Mouse (Mus musculus) adrenal gland, postnatal 25 days (tissue): ENCODE measurements around the gene Hmgb1. TPM values are rescaled to one million over a fixed set of nuclear protein-coding genes. Genes with fewer than 3 reads are reported as not detected.

Experiments used
- DNase-seq: peaks from one replicate; pipeline ENCODE4 v3.0.0; 2021; ENCODE audit warnings: mixed read lengths
- total RNA-seq: library from RNA; stranded (reverse); gene quantifications from 2 replicates; pipeline ENCODE4 v1.2.3, GENCODE M21; 2021

Gene Hmgb1
- total RNA-seq, 1 experiment from 2014 or later, result 186 TPM

DNA sequence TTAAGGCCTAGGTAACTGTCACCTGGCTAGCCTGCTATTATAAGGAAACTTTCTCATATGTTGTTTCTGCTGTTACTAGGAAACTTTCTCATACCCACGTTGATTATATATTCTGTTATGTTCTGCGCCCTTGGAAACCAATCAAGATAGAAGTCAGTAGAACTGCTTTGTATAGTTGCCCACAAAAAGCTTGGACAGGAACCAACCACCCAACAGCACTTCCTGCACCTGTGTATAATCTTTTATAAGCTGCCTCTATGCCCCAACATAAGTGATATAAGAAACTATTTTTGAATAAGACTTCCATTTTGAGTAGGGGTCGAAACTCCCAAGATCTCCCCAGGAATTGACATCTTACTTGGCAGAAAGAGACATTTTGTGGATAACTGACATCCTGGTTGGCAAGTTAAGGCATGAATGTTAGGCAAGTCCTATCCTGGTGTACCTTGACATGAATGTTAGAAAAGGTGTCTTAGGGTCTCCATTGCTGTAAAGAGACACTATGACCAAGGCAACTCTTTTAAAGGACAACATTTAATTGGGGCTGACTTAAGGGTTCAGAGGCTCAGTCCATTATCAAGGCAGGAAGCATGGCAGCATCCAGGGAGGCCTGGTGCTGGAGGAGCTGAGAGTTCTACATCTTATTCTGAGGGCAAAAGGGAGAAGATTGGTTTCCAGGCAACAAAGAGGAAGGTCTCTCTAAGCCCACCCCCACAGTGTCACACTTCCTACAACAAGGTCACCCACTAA, 166.4 kb downstream of the Hmgb1 start:
- DNase-seq, result no peak

DNA sequence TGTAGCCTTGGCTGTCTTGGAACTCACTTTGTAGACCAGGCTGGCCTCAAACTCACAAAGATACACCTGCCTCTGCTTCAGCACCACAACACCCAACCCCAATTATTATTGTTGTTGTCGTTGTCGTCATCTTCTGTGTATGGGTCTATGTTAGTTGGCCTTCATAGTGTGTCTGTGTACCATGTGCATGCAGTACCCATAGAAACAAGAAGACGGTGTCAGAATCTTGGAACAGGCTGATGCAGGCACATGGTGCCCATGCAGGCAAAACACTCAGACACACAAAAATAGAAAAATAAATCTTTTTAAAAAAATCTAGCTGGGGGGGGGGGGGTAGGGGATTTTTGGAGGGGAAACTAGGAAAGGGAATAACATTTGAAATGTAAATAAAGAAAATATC, 167.1 kb downstream of the Hmgb1 start:
- DNase-seq, result no peak

DNA sequence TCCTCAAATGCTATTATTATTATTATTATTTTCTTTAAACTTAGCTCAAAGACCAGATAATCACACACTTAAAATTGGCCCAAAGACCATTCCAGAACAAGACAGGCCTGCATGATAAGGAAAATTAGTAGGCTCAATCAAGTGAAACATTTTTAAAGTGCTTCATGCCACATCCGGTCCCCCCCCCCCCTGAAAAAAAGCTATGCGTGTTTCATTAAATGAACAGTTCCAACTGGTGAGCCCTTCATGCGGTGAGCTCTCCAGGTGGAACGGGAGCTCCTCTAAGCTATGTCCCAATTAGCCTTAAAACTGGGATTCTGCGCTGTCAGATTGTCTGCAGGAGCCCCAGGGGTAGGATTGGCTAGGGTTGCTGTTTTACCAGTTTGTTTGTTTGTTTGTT, 168.0 kb downstream of the Hmgb1 start:
- DNase-seq, result no peak

DNA sequence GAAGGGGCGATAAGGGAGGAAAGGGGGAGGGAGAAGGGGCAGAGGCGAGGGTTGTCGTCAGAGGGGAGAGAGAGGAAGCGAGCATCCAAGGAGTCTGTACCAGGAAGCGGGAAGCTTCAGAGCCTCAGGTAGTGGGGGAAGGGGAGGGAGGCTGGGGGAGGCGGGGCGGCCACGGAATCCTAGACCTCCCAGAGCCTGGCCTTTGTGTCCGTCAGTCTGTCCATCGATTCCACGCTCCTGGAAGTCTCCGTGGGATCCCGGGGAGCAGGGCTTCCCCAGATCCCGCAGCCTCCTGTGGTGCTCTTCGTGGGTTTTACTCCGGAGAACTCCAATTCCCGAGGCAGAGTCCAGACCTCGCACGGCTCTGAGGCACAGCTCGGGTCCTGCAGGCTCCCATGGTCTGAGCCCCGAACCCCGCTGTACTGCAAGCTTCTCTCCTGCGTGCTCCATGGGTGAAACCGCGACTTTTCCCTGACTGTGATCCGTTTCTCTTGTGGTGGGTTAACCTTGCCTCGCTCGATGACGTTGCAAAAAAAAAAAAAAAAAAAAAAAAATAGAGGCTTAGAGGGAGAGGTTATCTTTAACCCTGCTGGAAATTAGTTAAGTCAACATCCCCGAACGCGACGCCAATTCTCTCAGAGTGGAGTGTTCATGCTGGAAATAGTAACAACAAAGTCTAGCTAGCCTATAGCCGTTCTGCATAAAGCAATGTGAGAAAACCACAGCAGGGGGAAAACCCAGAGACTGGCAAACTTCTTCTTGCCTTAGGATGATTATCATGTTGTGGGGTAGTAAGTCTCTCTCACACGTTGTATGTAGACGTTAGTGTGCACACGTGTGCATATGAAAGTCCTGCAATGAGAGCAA, 168.7 kb downstream of the Hmgb1 start:
- DNase-seq, result peak; percentile 35

DNA sequence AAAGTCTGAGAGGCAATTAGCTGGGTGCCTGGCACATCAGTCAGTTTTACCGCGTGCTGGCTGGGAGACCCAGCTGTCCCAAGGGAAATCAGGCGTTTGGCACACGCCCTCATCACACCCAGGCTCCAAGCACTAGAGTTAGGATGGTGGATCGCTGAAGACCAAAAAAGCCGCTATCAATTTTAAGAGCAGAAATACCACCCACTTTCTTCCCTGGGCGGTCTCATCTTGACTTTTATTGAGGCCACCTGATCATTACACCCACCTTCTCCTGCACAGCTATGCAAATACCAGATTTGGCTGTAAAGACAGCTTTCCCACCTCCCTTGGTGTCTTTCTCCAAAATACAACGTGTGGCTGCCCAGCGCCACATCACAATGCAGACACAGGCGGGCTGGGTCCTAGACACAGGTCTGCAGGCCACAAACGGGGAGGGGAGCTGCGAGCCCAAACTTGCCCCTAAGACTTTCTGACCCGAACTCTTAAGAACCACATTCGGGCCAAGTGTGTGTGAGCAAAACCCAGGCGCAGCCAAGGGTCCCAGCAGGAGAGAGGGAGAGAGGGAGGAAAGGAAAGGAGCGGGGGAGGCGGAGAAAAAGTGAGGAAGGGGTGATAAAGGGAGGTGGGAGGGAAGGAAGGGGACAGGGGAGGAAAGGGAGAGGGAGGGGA, 169.6 kb downstream of the Hmgb1 start:
- DNase-seq, result no peak

DNA sequence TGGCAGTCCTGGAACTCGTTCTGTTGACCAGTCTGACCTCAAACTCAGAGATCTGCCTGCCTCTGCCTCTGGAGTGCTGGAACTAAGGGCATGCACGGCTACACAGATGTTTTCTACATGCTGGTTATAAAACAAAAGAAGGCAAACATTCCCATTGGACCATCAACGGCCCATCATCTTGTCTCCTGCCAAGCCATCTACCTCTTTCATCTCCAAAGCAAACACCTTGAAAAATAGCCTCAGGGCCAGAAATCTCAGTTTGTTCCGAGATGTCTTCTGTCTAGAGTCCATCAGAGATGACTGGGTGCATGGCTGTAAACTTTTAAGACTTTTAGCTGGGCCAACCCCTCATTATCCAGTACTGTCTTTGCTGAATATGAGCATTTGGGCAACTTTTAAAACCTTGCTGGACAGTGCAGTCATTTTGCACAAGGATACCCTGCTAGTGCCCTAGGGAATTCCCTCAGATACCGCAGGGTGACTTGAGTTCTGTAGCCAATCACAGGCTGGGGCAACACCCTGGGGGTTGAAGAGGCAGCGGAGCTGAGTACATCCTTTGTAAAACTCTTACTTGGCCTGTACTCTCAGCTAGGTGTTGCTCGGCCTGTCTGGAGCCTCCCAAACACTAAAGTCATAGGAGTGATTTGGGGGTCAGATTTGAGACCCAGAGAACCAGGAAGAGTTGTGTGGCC, 170.3 kb downstream of the Hmgb1 start:
- no peak for DNase-seq

DNA sequence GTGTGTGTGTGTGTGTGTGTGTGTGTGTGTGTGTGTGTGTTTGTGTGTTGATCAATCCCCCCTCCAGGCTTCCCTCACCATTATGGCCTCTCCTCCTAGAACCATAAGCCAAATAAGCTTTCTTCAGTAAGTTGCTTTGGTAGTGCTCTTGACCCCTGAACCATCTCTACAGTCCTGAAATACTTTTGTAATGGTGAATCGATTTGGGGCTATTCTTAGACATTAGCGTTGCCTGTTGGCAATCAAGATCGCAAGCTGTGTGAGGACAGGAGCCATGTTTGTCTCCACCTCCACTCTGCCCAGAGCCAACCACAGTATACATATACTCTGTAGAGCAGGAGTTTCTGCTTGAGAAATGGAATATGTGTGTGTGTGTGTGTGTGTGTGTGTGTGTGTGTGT, 175.2 kb downstream of the Hmgb1 start:
- no peak for DNase-seq

DNA sequence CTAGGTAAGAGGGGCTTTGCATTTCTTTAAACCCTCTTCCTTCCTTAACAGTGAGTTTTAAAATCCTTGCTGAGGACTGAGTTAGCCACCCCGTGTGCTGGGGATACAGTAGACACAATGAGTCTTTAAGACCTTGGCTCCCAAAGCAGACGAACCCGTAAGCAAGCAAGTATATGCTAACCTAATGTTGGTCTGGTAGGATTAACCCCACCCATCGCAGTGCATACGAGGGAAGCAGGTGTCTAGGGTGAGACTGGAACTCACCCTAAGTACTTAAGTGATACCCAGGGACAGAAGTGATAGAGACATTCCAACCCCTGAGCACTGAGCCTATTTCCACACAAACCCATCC, 177.0 kb downstream of the Hmgb1 start:
- DNase-seq, result no peak

DNA sequence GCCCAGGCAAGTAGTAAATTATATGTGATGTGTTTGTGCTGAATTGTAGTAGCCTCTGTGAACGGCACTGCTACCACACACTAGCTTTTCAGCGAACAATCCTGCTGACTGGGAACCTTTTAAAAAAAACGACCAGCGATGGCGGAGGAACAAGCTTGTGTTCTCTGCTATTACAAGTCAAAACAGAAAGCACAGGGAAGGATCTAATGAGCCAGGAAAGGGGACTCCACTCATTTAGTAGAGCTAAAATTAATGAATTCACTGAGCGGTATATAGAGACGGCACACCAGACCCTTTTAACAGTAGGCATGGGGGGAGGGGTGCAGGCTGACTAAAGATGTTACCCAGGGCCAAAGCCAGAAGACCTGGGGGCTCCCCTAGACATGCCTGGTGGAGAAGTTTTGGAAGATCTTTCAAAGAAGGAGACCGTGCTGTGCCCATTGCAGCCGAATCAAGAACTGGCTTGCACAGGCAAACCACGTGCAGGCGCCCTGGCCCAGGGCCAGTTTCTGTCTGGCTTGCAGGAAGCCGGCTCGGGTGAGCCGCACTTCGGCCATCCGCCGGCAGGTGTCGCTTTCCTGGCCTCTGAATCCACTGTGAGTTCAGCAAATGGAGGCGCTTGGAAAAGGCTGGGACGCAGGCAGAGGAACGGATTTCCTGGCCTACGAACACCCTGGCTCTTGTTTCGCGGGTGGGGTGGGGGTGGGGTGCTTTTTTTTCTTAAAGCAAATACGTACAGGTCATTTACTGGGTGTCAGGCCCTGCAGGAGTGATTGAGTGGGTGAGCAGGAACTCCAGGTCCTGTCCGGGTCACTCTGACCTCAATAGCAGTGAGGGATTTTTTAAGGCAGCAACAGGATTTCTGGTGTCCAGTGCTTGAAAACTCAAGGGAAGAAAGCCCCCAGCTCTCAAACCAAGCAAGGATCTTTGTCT, 177.7 kb downstream of the Hmgb1 start:
- peak; percentile 100 for DNase-seq

DNA sequence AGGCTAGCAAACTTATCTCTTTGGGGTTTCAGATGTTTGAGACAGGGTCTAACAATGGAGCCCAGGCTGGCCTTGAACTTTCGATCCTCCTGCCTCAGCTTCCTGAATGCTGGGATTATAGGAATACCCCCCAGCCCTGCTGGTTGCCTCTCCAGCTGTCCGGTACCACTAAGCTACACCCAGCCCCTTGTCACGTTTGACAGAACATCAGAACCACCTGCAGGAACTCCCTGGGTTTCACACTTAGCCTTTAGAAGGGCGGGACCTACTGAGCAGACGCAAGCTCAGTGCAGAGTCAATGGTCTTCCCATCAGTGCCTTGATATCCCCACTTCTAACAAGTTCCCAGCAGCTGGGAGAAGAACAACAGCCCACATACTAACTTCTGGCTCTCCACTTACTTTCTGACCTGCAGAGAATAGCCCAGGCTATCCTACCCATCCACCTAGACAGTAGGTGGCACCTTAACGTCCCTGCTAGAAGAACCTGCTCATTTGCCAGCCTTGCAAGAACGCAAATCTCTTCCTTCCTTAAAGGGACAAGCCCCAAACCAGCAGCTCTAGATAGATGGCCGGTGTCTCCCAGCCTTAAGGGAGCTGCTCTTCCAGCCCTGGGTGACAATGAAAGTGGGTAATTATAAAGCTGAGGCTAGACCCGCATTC, 178.5 kb downstream of the Hmgb1 start:
- DNase-seq, result no peak

DNA sequence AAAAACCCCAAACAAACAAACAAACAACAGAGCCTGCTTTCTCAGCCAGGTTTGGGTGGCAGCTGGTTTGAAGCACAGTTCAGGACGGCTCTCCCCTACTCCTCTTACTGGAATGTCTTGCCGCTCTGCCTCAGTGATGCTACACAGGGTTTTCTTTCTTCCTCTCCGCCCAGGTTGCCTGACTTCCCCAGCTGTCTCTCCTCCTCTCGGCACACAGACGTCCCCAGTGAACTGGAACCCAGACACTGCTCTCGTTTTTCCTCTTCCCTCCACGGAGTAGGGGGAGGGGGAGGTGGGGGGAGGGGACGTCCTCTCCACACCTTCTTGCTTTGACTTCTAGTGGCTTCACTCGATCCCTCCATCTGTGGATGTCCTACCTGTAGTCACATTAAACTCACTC, 179.2 kb downstream of the Hmgb1 start:
- DNase-seq, result no peak

DNA sequence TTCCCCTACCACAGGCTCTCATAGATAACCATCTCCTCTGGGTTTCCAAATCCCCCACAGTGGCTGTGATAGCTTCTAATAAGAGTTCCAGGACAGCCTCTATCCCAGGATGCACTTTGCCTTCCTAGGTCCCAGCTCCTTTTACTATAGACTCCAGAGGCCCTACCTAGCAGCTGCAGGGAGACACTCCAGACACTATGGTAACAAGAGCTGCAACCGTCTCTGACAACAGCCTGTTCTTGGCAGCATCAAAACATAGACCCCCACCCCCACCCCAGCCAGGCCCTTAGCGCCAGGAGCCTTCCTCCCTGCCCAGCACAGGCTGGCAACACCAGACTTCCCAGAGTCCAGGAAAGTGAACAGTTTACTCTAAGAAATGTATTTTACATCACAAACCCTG, 181.2 kb downstream of the Hmgb1 start:
- DNase-seq, result no peak

DNA sequence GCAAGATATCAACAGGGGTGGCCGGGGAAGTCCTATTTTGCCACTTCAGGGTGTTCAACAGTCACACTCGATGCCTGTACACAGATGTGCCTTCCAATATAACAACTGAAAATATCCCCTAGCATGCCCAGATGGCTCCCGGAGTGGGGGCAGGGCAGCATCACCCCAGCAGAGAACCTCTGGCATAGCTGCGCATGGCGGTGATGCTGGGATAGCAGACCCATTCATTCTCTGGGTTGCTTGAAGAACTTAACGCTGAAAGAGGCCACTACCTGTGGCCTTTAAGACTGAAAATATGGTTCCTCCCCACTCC, 181.5 kb downstream of the Hmgb1 start:
- no peak for DNase-seq

DNA sequence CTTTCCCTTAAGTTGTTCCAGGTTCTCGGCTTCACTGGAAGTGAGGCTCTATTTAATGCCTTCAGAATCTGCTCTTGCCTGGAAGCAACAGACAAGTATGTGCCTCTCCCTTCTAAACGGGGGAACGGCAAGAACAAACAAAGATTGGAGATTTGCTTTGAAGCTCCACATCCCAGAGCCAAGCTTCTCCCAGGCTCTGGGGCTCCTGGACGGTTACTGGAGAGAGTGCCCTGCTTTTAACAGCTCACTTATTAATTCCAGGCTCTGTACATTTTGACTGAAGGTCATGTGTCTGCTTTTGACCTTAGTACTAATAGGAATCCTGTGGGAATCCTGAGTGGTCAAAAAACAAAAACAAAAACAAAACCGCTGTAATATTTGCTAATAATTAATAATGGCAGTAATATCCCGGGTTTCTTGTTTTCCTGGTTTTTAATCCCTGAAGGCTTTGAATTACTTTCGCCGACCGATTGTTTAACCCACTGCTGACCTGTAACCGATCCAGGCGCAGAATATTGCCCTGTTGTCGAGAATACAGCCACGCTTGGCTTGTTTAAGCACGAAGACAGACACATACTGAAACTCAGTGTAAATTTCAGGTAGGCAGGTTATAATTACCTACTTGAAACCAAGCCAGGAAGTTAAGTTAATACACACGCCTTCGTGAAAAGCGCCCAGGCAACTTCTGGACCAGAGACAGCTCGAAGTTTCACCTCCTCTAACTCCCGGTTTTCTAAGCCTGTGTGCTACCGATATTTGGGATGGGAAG, 182.1 kb downstream of the Hmgb1 start:
- DNase-seq, result no peak

DNA sequence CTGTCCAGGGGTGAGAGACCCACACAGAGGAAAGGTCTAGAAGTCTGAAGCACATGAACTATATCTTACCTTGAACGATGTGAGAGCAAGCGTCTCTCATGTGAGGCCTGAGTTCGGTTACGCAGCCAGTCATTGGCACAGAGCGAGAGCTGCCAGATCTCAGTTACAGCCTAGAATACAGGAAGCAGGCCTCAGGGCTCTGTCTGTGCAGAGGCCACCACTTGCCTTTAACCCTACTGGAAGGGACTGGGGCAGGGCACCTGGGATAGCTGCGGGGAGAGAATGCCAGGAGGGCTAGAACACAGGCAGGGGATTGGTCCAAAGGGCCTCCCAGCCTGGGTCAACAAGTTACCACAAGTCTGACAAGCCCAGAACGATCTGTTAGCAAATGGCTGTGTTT, 184.5 kb downstream of the Hmgb1 start:
- no peak for DNase-seq

DNA sequence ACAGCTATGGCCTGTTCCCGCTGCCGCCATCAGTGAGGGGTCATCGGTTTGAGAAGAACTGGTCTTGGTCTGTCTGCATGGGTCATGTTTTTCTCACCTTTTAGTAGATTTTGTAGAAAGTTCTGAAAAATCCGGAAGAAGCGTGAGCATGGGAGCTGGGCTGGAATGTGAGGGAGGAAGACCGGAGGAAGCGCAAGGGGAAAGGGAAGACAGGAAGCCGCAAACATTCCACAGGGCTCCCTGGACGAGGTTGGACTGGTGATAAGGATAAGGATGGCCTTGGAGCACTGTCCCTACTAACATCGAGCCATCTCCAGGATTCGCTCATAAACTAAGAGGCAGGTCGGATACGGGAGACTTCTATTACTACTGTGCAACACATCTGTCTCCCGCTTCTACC, 185.8 kb downstream of the Hmgb1 start:
- no peak for DNase-seq

DNA sequence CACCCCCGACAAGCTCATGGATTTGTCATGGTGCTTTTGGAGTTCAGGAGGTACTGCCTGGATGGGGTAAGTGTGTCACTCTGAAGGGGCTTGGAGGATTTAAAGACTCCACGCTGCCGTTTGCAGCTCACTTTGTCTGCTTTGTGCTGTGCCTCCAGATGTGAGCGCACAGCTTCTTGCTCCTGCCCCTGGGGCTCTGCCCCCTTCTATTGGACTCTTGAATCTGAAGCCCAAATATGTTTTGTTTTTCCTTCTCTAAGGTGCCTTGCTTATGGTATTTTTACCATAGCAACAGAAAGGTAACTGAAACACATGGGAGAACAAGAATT, 187.6 kb downstream of the Hmgb1 start:
- no peak for DNase-seq
